Mouse (Mus musculus): ENCODE measurements around the gene Dpy19l2. TPM values are rescaled to one million over a fixed set of nuclear protein-coding genes. Genes with fewer than 3 reads are reported as not detected.
A peak's percentile ranks its signal among the peaks of the same experiment; 100 is the strongest.
"Not testable (repeated sequence)": the region's sequence is repeated elsewhere in the genome, so short reads cannot be mapped to it uniquely, and the experiment has no call there.

Dpy19l2 gene
- 0.02 TPM in 1 of 2 replicates, not detected in the other for polyA plus RNA-seq (2015; fragmentation: Nextera tagmentation; extraction: Ambion mirVana)

- peak; percentile 15 for DNase-seq
- no peaks in the 10 kb centered on the region for H3K36me3 ChIP-seq (replicated peaks; ENCODE audit: insufficient read depth, low read length)
- ATAC-seq = no peak
- H3K4me2 ChIP-seq (ENCODE audit: low read depth, low read length) = peak within 1 kb of the TSS; percentile 29
- no peak within 1 kb of the TSS for H3K27ac ChIP-seq (ENCODE audit: low read depth)
- peaks cover 8% of the 10 kb centered on the region for H3K27me3 ChIP-seq (ENCODE audit: insufficient read depth, low read length)
- 3% methylated on average over 45 of the region's 45 CpGs for WGBS (ENCODE audit: insufficient replicate concordance)
- H3K4me1 ChIP-seq (ENCODE audit: insufficient read depth) = 0 out of 2 replicates have a peak, but pooled peaks cover 6% of the 10 kb centered on the region
- no peaks in the 10 kb centered on the region for H3K9me3 ChIP-seq (ENCODE audit: low read length)
- TF ChIP-seq CTCF (IDR thresholded peaks at IDR 0.05; ENCODE audit: low read depth) = no peak
- peak within 1 kb of the TSS; percentile 4; the same call in 1 of the 2 replicates for H3K4me3 ChIP-seq (ENCODE audit: low read depth, low read length)
- no peak within 1 kb of the TSS for H3K9ac ChIP-seq (replicated peaks)
These were observed at the start of gene Dpy19l2 for GRCm38 (mm10) chr9:24695700-24696404. Dpy19l2 (minus strand) TSS chr9:24696293.

GRCm38 (mm10) chr9:24744958-24745357, 48.9 kb upstream of the Dpy19l2 start:
- Histone ChIP-seq H3K9ac (replicated peaks) (no peak overlapping the region), H3K36me3 (replicated peaks; ENCODE audit: insufficient read depth, low read length) (no peaks in the 10 kb centered on the region), H3K9me3 (ENCODE audit: low read length) (no peaks in the 10 kb centered on the region), H3K4me2 (ENCODE audit: low read depth, low read length) (no peak overlapping the region), H3K4me3 (ENCODE audit: low read depth, low read length) (no peak overlapping the region), H3K4me1 (ENCODE audit: insufficient read depth) (no peaks in the 10 kb centered on the region), H3K27me3 (ENCODE audit: insufficient read depth, low read length) (no peaks in the 10 kb centered on the region), H3K27ac (ENCODE audit: low read depth) (no peak overlapping the region)
- DNase-seq (no peak), ATAC-seq (no peak)
- WGBS (ENCODE audit: insufficient replicate concordance) = 72% methylated on average over 5 of the region's 5 CpGs
- TF ChIP-seq EP300 (IDR thresholded peaks at IDR 0.05; ENCODE audit: low read depth) (no peak), CTCF (IDR thresholded peaks at IDR 0.05; ENCODE audit: low read depth) (no peak)

DNA sequence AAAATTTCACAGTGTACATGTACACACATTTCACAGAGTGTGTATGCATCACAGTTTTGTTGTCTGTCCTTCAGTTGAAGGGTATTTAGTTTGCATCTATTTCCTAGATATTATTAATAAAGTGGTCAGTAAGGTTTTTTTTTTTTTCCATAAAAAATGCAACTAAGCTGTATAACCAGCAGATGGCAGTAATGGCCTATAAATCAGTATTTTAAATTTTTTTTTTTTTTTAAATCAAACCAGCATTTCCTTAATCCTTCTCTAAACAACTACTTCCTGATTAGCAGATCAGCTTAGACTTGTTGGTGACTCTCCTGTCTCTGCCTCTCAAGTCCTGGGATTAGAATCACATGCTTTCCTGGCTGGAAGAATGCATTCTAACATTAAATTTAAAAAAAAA, 5.2 kb upstream of the Dpy19l2 start:
- DNase-seq = no peak
- H3K27me3 ChIP-seq (ENCODE audit: insufficient read depth, low read length) = peaks cover under 1% of the 10 kb centered on the region
- H3K9me3 ChIP-seq (ENCODE audit: low read length) = no peaks in the 10 kb centered on the region
- no peak overlapping the region for H3K4me2 ChIP-seq (ENCODE audit: low read depth, low read length)
- H3K27ac ChIP-seq (ENCODE audit: low read depth) = no peak overlapping the region
- no peak overlapping the region for H3K4me3 ChIP-seq (ENCODE audit: low read depth, low read length)
- no peak overlapping the region for H3K9ac ChIP-seq (replicated peaks)
- TF ChIP-seq CTCF (IDR thresholded peaks at IDR 0.05; ENCODE audit: low read depth) (0 out of 2 replicates have a peak, but pooled peaks have one; percentile 23), EP300 (IDR thresholded peaks at IDR 0.05; ENCODE audit: low read depth) (no peak)
- H3K4me1 ChIP-seq (ENCODE audit: insufficient read depth) = no peaks in the 10 kb centered on the region
- ATAC-seq = no peak
- no peaks in the 10 kb centered on the region for H3K36me3 ChIP-seq (replicated peaks; ENCODE audit: insufficient read depth, low read length)

DNA sequence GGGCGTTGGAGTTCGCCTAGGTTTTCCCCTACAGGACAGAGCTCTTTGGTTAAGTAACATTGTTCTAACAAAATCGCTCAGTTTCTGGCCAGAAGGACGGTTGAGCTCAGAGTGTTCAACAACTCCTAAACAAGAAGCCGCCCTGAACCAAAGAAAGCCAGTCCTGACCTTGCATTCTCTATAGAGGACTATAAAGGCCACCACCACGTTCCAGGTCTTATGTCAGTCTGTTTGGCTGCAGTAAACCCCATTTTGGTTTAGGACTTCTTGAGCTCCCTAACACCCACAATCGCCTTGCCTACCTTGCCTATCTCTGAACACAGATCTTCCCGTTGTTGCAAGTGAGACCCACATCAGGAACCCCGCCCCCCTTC, 299 bp upstream of the Dpy19l2 start:
- no peak for TF ChIP-seq CTCF (IDR thresholded peaks at IDR 0.05; ENCODE audit: low read depth)
- no peak for DNase-seq
- Histone ChIP-seq H3K27me3 (ENCODE audit: insufficient read depth, low read length) (peaks cover 8% of the 10 kb centered on the region), H3K27ac (ENCODE audit: low read depth) (no peak overlapping the region), H3K4me2 (ENCODE audit: low read depth, low read length) (peak overlapping the region; percentile 29; the same call in 1 of the 2 replicates), H3K4me1 (ENCODE audit: insufficient read depth) (0 out of 2 replicates have a peak, but pooled peaks cover 6% of the 10 kb centered on the region), H3K9ac (replicated peaks) (no peak overlapping the region), H3K36me3 (replicated peaks; ENCODE audit: insufficient read depth, low read length) (no peaks in the 10 kb centered on the region), H3K4me3 (ENCODE audit: low read depth, low read length) (no peak overlapping the region), H3K9me3 (ENCODE audit: low read length) (no peaks in the 10 kb centered on the region)
- 13% methylated on average over 9 of the region's 9 CpGs for WGBS (ENCODE audit: insufficient replicate concordance)
- ATAC-seq = no peak

GRCm38 (mm10) chr9:24637341-24637740, 58.8 kb downstream of the Dpy19l2 start:
- WGBS (ENCODE audit: insufficient replicate concordance) = 72% methylated on average over 2 of the region's 2 CpGs
- H3K4me2 ChIP-seq (ENCODE audit: low read depth, low read length); H3K27me3 ChIP-seq (ENCODE audit: insufficient read depth, low read length); H3K36me3 ChIP-seq (replicated peaks; ENCODE audit: insufficient read depth, low read length); H3K4me3 ChIP-seq (ENCODE audit: low read depth, low read length); ATAC-seq; DNase-seq; H3K27ac ChIP-seq (ENCODE audit: low read depth); H3K9ac ChIP-seq (replicated peaks); H3K9me3 ChIP-seq (ENCODE audit: low read length); H3K4me1 ChIP-seq (ENCODE audit: insufficient read depth): not testable (repeated sequence)

DNA sequence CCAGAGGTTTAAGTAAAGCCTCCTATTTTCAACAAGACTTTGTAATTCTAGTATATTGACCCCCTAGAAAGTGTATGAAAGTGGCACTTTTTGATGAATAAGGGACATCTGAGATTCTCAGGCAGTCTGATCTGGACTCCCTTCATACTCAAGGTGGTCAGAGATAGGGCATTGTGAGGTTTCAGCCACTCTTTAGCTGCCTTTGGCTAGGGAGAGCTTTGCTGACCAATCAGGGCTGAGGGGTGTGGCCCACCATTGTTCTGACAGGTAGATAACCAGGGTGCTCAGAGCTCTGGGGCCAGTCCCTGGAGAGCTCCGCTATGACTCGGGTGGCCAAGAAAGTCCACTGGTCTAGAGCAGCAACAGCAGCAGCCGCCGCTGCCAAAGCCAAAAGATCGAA, 71.2 kb downstream of the Dpy19l2 start, which contains the start of gene Cypt4:
Cypt4 (plus strand) TSS at position 301 of the 400 bp plus-strand sequence.
- Histone ChIP-seq H3K27ac (ENCODE audit: low read depth) (no peak within 1 kb of the TSS), H3K36me3 (replicated peaks; ENCODE audit: insufficient read depth, low read length) (no peaks in the 10 kb centered on the region), H3K27me3 (ENCODE audit: insufficient read depth, low read length) (no peaks in the 10 kb centered on the region), H3K9me3 (ENCODE audit: low read length) (no peaks in the 10 kb centered on the region), H3K9ac (replicated peaks) (no peak within 1 kb of the TSS), H3K4me2 (ENCODE audit: low read depth, low read length) (no peak within 1 kb of the TSS), H3K4me3 (ENCODE audit: low read depth, low read length) (no peak within 1 kb of the TSS), H3K4me1 (ENCODE audit: insufficient read depth) (no peaks in the 10 kb centered on the region)
- 71% methylated on average over 5 of the region's 5 CpGs for WGBS (ENCODE audit: insufficient replicate concordance)
- no peak for DNase-seq
- TF ChIP-seq EP300 (IDR thresholded peaks at IDR 0.05; ENCODE audit: low read depth) (no peak), CTCF (IDR thresholded peaks at IDR 0.05; ENCODE audit: low read depth) (no peak)
- ATAC-seq = no peak
